Mouse (Mus musculus) lung, postnatal 10 days (tissue): ENCODE measurements around the gene Scgb1a1.

Experiments used
- DNase-seq: peaks from one replicate; pipeline ENCODE4 v3.0.0; 2021

Gene Scgb1a1

DNA sequence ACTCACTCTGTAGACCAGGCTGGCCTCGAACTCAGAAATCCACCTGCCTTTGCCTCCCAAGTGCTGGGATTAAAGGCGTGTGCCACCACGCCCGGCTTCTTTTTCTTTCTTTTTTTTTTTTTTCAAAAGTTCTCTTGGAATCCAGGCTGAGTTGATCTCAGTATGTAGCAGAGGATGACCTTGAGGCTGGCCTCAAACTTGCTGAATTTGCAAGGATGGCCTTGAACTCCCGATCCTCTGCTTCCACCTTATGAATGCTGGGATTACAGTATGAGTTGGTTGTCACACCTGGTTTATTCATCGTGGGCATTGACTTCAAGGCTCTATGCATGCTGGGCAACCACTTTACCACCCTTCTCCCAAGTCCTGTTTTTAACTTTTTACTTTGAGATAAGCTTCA is 47.1 kb downstream of the Scgb1a1 start:
- no peak for DNase-seq

DNA sequence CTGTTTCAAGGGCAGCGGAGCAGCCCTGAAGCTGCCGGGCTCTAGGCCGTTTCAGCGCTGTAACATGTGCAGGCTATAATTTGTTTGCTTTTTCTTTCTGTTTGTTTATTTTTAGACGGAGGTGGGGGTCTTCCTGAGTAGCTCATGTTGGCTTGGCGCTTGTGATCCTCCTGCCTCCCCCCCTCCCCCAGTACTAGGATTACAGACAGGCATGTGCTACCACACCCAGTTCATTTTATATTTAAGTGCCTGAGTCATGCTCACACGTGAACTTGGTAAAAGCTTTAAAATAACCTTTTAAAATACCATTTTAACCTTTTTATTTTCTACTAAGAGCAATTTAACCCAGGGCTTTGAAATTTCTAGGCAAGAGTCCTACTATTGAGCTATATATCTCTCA is 47.8 kb downstream of the Scgb1a1 start:
- no peak for DNase-seq

DNA sequence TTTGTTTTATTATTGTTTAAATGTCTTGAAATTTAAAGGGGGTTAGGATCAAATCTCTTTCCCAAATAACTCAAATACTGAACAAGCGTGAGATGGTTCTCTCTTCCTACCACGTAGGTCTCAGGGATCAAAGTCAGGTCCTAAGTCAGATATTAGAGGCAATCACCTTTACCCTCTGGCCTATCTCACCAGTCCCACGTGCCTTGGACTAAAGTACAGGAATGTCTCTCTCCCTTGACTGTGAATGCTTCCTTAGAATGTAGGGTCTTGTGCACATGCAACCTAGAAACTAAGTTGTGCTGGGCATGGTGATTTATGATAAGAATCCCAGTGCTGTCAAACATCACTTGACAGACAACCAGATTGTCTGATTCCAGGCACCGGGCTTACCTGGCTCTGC is 48.5 kb downstream of the Scgb1a1 start:
- DNase-seq = no peak

DNA sequence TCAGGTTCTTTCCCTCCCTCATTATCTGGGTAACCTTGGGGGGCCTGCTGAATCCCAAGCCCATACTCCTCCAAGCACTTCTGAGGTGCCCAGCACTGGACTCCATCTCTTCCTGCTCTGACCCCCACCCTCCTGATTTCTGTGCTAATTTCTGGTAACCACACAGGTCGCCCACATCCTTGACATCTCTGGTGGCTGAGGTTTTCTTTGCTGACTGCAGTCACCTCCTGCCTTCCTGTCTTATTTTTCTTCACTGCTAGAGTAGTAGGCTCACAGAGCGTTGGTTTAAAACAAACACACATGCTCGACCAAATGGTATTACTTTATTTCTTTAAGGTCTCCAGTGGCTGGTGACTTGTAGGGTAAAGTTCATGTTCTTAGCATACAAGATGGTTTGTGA is 49.6 kb downstream of the Scgb1a1 start:
- no peak for DNase-seq

DNA sequence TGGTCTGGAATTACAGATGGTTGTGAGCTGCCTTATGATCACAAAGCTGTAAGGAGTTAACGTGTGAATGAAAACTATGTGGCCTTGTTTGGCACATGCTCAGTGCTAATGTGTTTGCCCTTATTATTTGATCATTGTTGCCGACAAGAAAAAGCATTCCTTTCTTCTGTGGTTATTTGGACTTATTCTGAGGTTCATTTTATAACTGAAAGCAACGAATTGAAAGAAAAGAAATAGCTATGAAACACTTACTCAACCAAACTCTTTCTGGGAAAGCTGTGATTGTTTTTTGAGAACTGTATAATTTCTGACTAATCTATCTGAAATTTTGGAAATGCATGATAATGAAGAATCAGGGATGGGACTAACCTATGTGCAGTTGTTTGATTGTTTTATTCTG is 52.7 kb downstream of the Scgb1a1 start:
- no peak for DNase-seq

DNA sequence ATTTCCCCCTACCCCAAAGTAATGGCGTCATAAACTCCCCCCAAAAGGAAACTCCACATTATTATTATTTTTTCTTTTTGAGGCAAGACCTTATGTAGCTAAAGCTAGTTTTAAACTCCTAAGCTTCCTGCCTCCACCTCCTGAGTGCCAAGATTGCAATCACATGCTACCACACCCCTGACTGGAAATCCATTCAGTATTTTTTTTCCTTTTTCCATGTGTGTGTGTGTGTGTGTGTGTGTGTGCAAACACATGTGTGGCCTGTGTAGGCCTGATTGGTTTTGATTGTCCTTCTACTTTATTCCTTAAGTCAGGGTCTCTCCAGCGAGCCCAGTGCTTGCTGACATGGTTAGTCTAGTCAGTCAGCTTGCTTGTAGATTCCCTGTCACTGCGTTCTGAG is 53.3 kb downstream of the Scgb1a1 start:
- no peak for DNase-seq
